Mouse (Mus musculus) fat pad, adult 2 months (tissue): ENCODE measurements around the gene Ctsa.
"Not testable (repeated sequence)": the region's sequence is repeated elsewhere in the genome, so short reads cannot be mapped to it uniquely, and the experiment has no call there.

Source experiments
- DNase-seq: peaks from one replicate; pipeline ENCODE4 v3.0.0-alpha.2; 2011; ENCODE audit warnings: low read depth, low spot score; ENCODE audit errors: extremely low read depth

The Ctsa gene

GRCm38 (mm10) chr2:164877376-164878215 lies 44.9 kb downstream of the Ctsa start:
- DNase-seq: not testable (repeated sequence)

GRCm38 (mm10) chr2:164878509-164879227 lies 46.0 kb downstream of the Ctsa start:
- DNase-seq: no peak

DNA sequence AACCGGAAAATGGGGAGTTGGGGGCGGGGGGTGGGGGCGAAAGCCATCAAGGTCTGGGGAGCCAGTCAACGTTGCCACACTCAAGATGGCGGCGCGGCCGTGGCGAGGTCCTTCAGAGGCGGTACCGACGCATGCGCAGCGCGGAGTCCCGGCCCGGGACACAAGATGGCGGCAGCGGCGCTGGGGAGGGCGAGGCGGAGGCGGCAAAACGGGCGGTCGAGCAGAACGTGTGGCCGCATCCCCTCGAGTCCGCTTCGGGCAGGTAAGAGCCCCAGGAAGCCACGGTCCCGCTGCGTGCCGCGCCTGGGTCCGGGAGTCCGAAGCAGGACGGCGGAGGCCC lies 46.5 kb downstream of the Ctsa start, which contains the start of gene Pcif1:
Gene Pcif1 (plus strand): TSS at position 77 of the 340 bp plus-strand sequence.
- DNase-seq: no peak

- no peak for DNase-seq
Measured at GRCm38 (mm10) chr2:164879568-164880277, 47.0 kb downstream of the Ctsa start.

- no peak for DNase-seq
Measured at GRCm38 (mm10) chr2:164882619-164883018, 49.9 kb downstream of the Ctsa start.

GRCm38 (mm10) chr2:164885788-164886187 lies 53.1 kb downstream of the Ctsa start:
- no peak for DNase-seq

DNA sequence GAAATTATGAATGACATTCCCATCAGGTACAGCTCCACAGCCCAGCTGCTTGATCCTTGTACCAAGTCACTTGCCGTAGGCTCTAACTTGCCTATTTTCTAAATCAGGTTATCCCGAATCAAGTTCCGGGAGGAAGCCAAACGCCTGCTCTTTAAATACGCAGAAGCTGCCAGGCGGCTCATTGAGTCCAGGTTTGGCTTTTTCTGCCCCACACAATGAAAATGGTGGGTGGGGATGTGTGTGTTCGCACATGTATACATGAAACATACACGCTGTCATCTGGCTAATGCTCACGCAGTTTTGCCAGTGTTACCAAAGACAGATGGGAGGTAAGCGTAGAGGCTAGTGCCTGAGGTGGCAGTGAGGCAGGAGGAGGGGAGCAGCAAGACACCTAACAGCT lies 53.9 kb downstream of the Ctsa start:
- DNase-seq: no peak

DNA sequence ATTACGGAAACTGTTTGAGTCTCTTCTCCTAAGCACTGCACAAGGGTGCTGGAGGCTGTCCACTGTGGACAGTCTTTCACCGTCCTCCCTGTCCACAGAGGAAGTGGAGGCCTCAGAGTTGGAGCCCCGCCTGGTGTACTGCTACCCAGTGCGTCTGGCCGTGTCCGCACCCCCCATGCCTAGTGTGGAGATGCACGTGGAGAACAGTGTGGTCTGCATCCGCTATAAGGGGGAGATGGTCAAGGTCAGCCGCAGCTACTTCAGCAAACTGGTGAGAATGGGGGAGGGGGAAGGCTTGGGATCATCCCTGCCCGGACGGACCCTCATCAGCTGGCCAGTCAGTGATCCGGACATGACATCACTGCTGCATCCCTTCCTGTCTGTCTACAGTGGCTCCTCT lies 56.3 kb downstream of the Ctsa start:
- DNase-seq: no peak

DNA sequence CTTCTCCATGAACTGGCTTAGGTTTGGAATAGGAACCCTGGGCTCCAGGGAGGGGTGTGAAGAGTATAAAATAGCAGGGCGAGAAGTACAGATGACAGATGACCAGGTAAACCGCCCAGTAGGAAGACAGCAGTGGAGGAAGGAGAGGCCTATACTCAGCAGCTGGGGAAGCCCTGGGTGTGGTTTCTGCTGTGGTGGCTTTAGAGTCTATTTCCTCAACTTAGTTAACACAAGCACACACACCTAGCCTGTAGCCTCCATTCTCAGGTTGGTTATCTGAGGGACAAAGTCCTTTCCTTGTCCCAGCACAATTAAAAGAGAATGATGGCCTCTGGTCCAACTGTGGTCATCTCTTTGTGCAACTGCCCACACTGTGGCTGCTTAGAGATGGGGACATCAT lies 57.3 kb downstream of the Ctsa start:
- no peak for DNase-seq
